Mouse (Mus musculus) intestine, postnatal 0 days (tissue): Measurements from ENCODE around the gene D630039A03Rik. TPM values are rescaled to one million over a fixed set of nuclear protein-coding genes. Genes with fewer than 3 reads are reported as not detected.

ENCODE experiments used
- ATAC-seq: fragments of 200-750 bp; cut with Nextera tagmentation; 2 replicates; pipeline ENCODE4 v1.8.0; 2017; ENCODE audit warnings: mild to moderate bottlenecking, moderate TSS enrichment, moderate library complexity
- H3K27ac ChIP-seq: fragments of 300-500 bp; sonication (generic); 2 replicates; pipeline ENCODE4 v1.5.1; 2014; ENCODE audit warnings: mild to moderate bottlenecking, low read depth, low read length, moderate library complexity
- H3K27me3 ChIP-seq: fragments of 300-500 bp; sonication (generic); replicated peaks from 2 replicates; pipeline ENCODE4 v1.6.1; 2014; ENCODE audit warnings: low read length, mixed read lengths; ENCODE audit not compliant: control insufficient read depth, insufficient read depth
- H3K36me3 ChIP-seq: fragments of 300-500 bp; sonication (generic); 2 replicates; pipeline ENCODE4 v1.6.1; 2014; ENCODE audit warnings: mild to moderate bottlenecking, moderate library complexity; ENCODE audit not compliant: control insufficient read depth, insufficient read depth
- H3K4me1 ChIP-seq: fragments of 300-500 bp; sonication (generic); replicated peaks from 2 replicates; pipeline ENCODE4 v1.6.1; 2014; ENCODE audit warnings: antibody characterized with exemption, low read length, mixed read lengths; ENCODE audit not compliant: control insufficient read depth, insufficient read depth
- H3K4me2 ChIP-seq: fragments of 300-500 bp; sonication (generic); replicated peaks from 2 replicates; pipeline ENCODE4 v1.6.1; 2014; ENCODE audit warnings: low read depth, mild to moderate bottlenecking, moderate library complexity
- H3K4me3 ChIP-seq: fragments of 300-500 bp; sonication (generic); 2 replicates; pipeline ENCODE4 v1.5.1; 2014; ENCODE audit warnings: low read depth, low read length
- H3K9ac ChIP-seq: fragments of 300-500 bp; sonication (generic); 2 replicates; pipeline ENCODE4 v1.6.1; 2014; ENCODE audit warnings: mild to moderate bottlenecking, low read depth, low read length
- H3K9me3 ChIP-seq: fragments of 300-500 bp; sonication (generic); 2 replicates; pipeline ENCODE4 v1.6.1; 2016; ENCODE audit warnings: mixed run types; ENCODE audit not compliant: control insufficient read depth
- CTCF ChIP-seq: sonication (generic); IDR thresholded peaks from 2 replicates; pipeline ENCODE4 v1.5.1; 2016; ENCODE audit warnings: low read depth, mild to moderate bottlenecking, control low read depth, antibody characterized with exemption, moderate library complexity
- WGBS: fragments of 180-500 bp; shearing (Covaris S2); extraction: QIAGEN DNeasy Blood & Tissue Kit; methylation state at CpG from one replicate; pipeline ENCODE4 v1.1.7; 2014; 5-methylcytosine and 5-hydroxymethylcytosine counted together
- polyA plus RNA-seq: library from polyadenylated mRNA; unstranded; fragments of >200 nt; fragmentation: Nextera tagmentation; extraction: Ambion mirVana; gene quantifications from 2 replicates; pipeline ENCODE4 v1.2.1, GENCODE M21; 2015

Gene D630039A03Rik
- polyA plus RNA-seq, 1 experiment from 2014 or later: 6.6 TPM

GRCm38 (mm10) chr4:57934181-57934580, 18.1 kb upstream of the D630039A03Rik start:
- Histone ChIP-seq H3K4me2 (no peak overlapping the region), H3K27me3 (no peaks in the 10 kb centered on the region), H3K4me1 (no peaks in the 10 kb centered on the region), H3K9ac (no peak overlapping the region), H3K27ac (no peak overlapping the region), H3K36me3 (no peaks in the 10 kb centered on the region), H3K4me3 (no peak overlapping the region), H3K9me3 (no peaks in the 10 kb centered on the region)
- WGBS: 71% methylated on average over 5 of the region's 5 CpGs
- no peak for TF ChIP-seq CTCF
- ATAC-seq: no peak

GRCm38 (mm10) chr4:57930559-57931170, 14.6 kb upstream of the D630039A03Rik start:
- H3K4me2 ChIP-seq: no peak overlapping the region
- no peak overlapping the region for H3K9ac ChIP-seq
- TF ChIP-seq CTCF: no peak
- no peak overlapping the region for H3K4me3 ChIP-seq
- H3K36me3 ChIP-seq: no peaks in the 10 kb centered on the region
- H3K27me3 ChIP-seq: no peaks in the 10 kb centered on the region
- H3K9me3 ChIP-seq: no peaks in the 10 kb centered on the region
- WGBS: 76% methylated on average over 5 of the region's 5 CpGs
- no peak for ATAC-seq
- H3K27ac ChIP-seq: no peak overlapping the region
- H3K4me1 ChIP-seq: no peaks in the 10 kb centered on the region

GRCm38 (mm10) chr4:57927464-57928205, 11.5 kb upstream of the D630039A03Rik start:
- no peak overlapping the region for H3K9ac ChIP-seq
- no peaks in the 10 kb centered on the region for H3K36me3 ChIP-seq
- no peak overlapping the region for H3K4me2 ChIP-seq
- H3K4me1 ChIP-seq: no peaks in the 10 kb centered on the region
- no peaks in the 10 kb centered on the region for H3K27me3 ChIP-seq
- peak; percentile 75 for TF ChIP-seq CTCF
- no peak overlapping the region for H3K27ac ChIP-seq
- H3K9me3 ChIP-seq: no peaks in the 10 kb centered on the region
- peak; percentile 70 for ATAC-seq
- H3K4me3 ChIP-seq: no peak overlapping the region
- 22% methylated on average over 3 of the region's 3 CpGs for WGBS

GRCm38 (mm10) chr4:57924556-57925071, 8.5 kb upstream of the D630039A03Rik start:
- no peaks in the 10 kb centered on the region for H3K36me3 ChIP-seq
- no peaks in the 10 kb centered on the region for H3K4me1 ChIP-seq
- ATAC-seq: no peak
- H3K9ac ChIP-seq: no peak overlapping the region
- H3K27me3 ChIP-seq: no peaks in the 10 kb centered on the region
- H3K27ac ChIP-seq: no peak overlapping the region
- H3K4me3 ChIP-seq: no peak overlapping the region
- no peak overlapping the region for H3K4me2 ChIP-seq
- TF ChIP-seq CTCF: no peak
- 74% methylated on average over 6 of the region's 6 CpGs for WGBS
- H3K9me3 ChIP-seq: no peaks in the 10 kb centered on the region

GRCm38 (mm10) chr4:57922171-57922570, 6.1 kb upstream of the D630039A03Rik start:
- TF ChIP-seq CTCF: no peak
- Histone ChIP-seq H3K9ac (no peak overlapping the region), H3K27ac (no peak overlapping the region), H3K9me3 (no peaks in the 10 kb centered on the region), H3K4me1 (no peaks in the 10 kb centered on the region), H3K36me3 (no peaks in the 10 kb centered on the region), H3K4me3 (no peak overlapping the region), H3K4me2 (no peak overlapping the region), H3K27me3 (no peaks in the 10 kb centered on the region)
- no peak for ATAC-seq
- 41% methylated on average over 5 of the region's 5 CpGs for WGBS

GRCm38 (mm10) chr4:57920522-57920921, 4.4 kb upstream of the D630039A03Rik start:
- no peak overlapping the region for H3K27ac ChIP-seq
- no peak overlapping the region for H3K4me3 ChIP-seq
- no peak for ATAC-seq
- no peaks in the 10 kb centered on the region for H3K36me3 ChIP-seq
- H3K4me2 ChIP-seq: no peak overlapping the region
- no peaks in the 10 kb centered on the region for H3K27me3 ChIP-seq
- H3K9me3 ChIP-seq: no peaks in the 10 kb centered on the region
- 85% methylated on average over 1 of the region's 1 CpGs for WGBS
- no peaks in the 10 kb centered on the region for H3K4me1 ChIP-seq
- H3K9ac ChIP-seq: no peak overlapping the region
- TF ChIP-seq CTCF: no peak
